Mouse (Mus musculus) forebrain, embryonic 11.5 days (tissue): ENCODE measurements at regions not wholly inside any gene's neighbourhood (a gene's known extent, or its start where the extent isn't known, plus 50 kb on each side); places are given as distances from the start of the nearest gene placed in this dataset.

Experiments used
- ATAC-seq: fragments of 200-750 bp; cut with Nextera tagmentation; replicated peaks from 2 replicates; pipeline ENCODE4 v1.8.0; 2017; ENCODE audit warnings: moderate TSS enrichment; ENCODE audit not compliant: low FRiP score
- DNase-seq: peaks from one replicate; pipeline ENCODE4 v3.0.0-alpha.2; 2017; ENCODE audit warnings: low spot score
- H3K27ac ChIP-seq: fragments of 300-500 bp; sonication (generic); 2 replicates; pipeline ENCODE4 v1.5.1; 2014; ENCODE audit warnings: low read depth, low read length
- H3K27me3 ChIP-seq: fragments of 300-500 bp; sonication (generic); 2 replicates; pipeline ENCODE4 v1.6.1; 2014; ENCODE audit warnings: mild to moderate bottlenecking, low read length, mixed read lengths; ENCODE audit not compliant: control insufficient read depth, insufficient read depth
- H3K36me3 ChIP-seq: fragments of 300-500 bp; sonication (generic); 2 replicates; pipeline ENCODE4 v1.6.1; 2014; ENCODE audit warnings: mild to moderate bottlenecking, low read length, moderate library complexity, mixed read lengths; ENCODE audit not compliant: control insufficient read depth, insufficient read depth
- H3K4me1 ChIP-seq: fragments of 300-500 bp; sonication (generic); replicated peaks from 2 replicates; pipeline ENCODE4 v1.6.1; 2014; ENCODE audit warnings: low read length, mixed read lengths; ENCODE audit not compliant: control insufficient read depth, insufficient read depth
- H3K4me2 ChIP-seq: fragments of 300-500 bp; sonication (generic); 2 replicates; pipeline ENCODE4 v1.6.1; 2014; ENCODE audit warnings: low read depth, mild to moderate bottlenecking, low read length, moderate library complexity, mixed read lengths; ENCODE audit not compliant: severe bottlenecking
- H3K4me3 ChIP-seq: fragments of 300-500 bp; sonication (generic); 2 replicates; pipeline ENCODE4 v1.5.1; 2014; ENCODE audit warnings: low read depth, low read length
- H3K9ac ChIP-seq: fragments of 300-500 bp; sonication (generic); 2 replicates; pipeline ENCODE4 v1.6.1; 2014; ENCODE audit warnings: low read length
- H3K9me3 ChIP-seq: fragments of 300-500 bp; sonication (generic); 2 replicates; pipeline ENCODE4 v1.6.1; 2016; ENCODE audit warnings: low read length, mixed read lengths; ENCODE audit not compliant: control insufficient read depth
- WGBS: fragments of 180-500 bp; shearing (Covaris S2); extraction: QIAGEN DNeasy Blood & Tissue Kit; methylation state at CpG from one replicate; pipeline ENCODE4 v1.1.7; 2014; 5-methylcytosine and 5-hydroxymethylcytosine counted together

DNA sequence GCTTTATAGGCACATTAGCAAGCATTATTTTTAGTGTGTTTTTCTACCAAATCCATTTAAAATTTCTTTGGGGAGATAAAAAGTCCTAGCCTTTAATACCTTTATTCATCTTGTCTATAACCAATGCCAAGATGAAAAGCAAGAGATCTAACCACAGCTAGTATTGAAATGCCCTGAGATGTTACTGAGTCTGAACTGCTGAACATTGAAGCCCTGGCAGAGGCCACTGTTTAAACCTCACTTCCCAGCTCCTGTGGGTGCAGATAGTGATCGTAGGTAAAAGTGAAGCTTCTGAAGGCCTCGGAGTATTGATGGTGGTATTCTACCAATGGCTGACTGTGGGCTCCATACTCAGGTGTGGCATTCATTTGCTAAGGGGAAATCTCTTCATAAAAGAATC lies 510.9 kb downstream of the Fat4 start:
- 85% methylated on average over 2 of the region's 2 CpGs for WGBS
- Histone ChIP-seq H3K4me2 (no peak overlapping the region), H3K27ac (no peak overlapping the region), H3K4me1 (no peaks in the 10 kb centered on the region), H3K4me3 (no peak overlapping the region), H3K9ac (no peak overlapping the region), H3K36me3 (no peaks in the 10 kb centered on the region), H3K9me3 (no peaks in the 10 kb centered on the region), H3K27me3 (no peaks in the 10 kb centered on the region)
- ATAC-seq, result no peak
- DNase-seq, result no peak

DNA sequence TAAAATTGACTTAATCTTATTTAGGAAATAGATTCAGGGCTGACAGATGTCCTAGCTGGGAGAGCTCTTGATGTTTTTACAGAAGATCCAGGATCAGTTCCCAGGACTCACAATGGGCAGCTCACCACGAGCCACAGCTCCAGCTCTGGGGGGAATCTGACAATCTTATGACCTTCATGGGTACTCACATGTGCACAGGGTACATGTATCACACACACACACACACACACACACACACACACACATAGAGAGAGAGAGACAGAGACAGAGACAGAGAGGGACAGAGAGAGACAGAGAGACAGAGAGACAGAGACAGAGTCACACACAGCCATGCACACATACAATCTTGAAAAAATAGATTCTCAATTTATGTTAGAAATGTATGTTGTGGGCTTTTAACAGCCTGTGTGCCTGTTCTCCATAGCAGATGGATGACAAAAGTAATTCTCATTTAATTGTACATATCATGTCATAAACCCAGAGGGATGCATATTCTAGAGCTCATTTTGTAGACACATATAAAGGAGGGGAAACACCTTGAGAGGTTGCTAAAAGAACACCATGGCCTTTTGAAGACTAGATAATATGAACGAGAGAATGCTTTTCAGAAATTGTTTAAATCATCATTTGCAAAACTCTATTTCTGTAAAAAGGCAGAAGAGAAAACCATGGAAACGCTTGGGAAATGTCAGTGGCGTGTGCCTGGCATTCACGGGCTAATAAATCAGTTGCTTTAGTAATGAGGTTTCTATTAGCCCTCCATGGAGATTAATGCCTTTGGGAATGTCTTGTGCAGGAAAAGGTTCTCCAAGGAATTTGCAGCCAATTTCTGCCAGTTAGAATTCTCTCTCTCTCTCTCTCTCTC lies 538.3 kb downstream of the Fat4 start:
- no peaks in the 10 kb centered on the region for H3K36me3 ChIP-seq
- H3K9ac ChIP-seq, result no peak overlapping the region
- no peak overlapping the region for H3K4me2 ChIP-seq
- no peaks in the 10 kb centered on the region for H3K4me1 ChIP-seq
- H3K27me3 ChIP-seq, result no peaks in the 10 kb centered on the region
- no peak overlapping the region for H3K27ac ChIP-seq
- no peaks in the 10 kb centered on the region for H3K9me3 ChIP-seq
- DNase-seq (no peak), ATAC-seq (no peak)
- 75% methylated on average over 5 of the region's 5 CpGs for WGBS
- H3K4me3 ChIP-seq, result no peak overlapping the region

DNA sequence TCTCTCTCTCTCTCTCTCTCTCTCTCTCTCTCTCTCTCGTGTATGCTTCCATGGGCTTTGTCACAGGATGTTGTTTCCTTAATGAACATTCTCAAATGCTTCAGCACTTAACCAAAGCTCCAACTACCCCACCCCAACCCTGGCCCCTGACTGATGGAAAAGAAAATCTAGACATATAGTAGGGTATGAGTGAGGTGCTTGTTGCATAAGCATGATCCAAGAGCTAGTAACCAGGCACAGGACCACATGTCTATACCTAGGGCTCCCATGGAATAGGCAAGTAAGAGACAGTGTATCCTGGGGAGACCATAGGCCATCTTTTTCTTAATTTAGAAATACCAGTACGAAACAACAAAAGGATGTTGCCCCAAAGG lies 538.9 kb downstream of the Fat4 start:
- Histone ChIP-seq H3K36me3 (no peaks in the 10 kb centered on the region), H3K27ac (no peak overlapping the region), H3K4me1 (no peaks in the 10 kb centered on the region), H3K4me3 (no peak overlapping the region), H3K4me2 (no peak overlapping the region), H3K27me3 (no peaks in the 10 kb centered on the region), H3K9ac (no peak overlapping the region), H3K9me3 (no peaks in the 10 kb centered on the region)
- ATAC-seq, result no peak
- 82% methylated on average over 2 of the region's 2 CpGs for WGBS
- DNase-seq, result no peak

DNA sequence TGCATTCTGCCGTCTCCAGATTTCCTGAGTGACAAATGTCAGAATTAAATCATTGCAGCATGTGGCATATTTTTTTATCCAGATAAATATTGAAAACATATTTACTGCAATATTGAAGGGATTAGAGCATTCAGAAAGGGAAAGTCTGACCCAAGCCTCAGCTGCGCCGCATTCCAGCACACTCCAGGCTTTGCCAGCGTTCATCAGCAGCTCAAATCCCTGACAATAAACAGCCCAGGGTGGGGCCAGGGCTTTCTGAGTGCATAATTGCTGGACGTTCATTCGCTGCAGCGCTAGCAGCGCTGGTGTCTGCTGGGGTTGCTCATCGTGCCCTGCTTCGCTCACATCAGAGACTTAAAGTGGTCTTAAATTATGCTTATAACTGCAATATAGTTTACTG lies 556.6 kb downstream of the Fat4 start:
- no peaks in the 10 kb centered on the region for H3K36me3 ChIP-seq
- H3K4me2 ChIP-seq, result no peak overlapping the region
- ATAC-seq (0 out of 2 replicates have a peak, but pooled peaks have one; percentile 58), DNase-seq (peak; percentile 52)
- no peaks in the 10 kb centered on the region for H3K9me3 ChIP-seq
- H3K27me3 ChIP-seq, result no peaks in the 10 kb centered on the region
- WGBS, result 68% methylated on average over 10 of the region's 10 CpGs
- H3K4me1 ChIP-seq, result no peaks in the 10 kb centered on the region
- H3K4me3 ChIP-seq, result no peak overlapping the region
- H3K27ac ChIP-seq, result no peak overlapping the region
- H3K9ac ChIP-seq, result no peak overlapping the region

DNA sequence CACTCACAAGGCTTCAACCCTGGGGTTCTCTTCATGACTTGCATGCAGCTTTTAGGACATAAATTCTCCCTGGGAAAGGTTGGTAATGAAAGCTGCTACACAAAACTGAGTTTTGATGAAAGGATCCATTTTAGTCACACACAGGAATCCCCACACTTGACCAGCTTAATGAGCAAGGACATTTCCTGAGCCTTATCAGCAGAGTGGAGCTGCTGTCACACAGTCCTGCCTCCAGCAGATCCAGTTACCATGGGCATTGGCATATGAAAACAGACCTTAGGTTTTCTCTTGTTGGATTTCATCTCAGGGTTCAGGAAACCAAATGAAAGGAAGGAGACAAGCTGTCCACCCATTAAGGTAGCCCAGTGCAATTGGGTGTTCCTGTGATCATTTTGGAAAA lies 568.9 kb downstream of the Fat4 start:
- H3K9me3 ChIP-seq, result no peaks in the 10 kb centered on the region
- no peak overlapping the region for H3K4me2 ChIP-seq
- DNase-seq (no peak), ATAC-seq (no peak)
- H3K4me3 ChIP-seq, result no peak overlapping the region
- no peak overlapping the region for H3K9ac ChIP-seq
- no peaks in the 10 kb centered on the region for H3K4me1 ChIP-seq
- no peaks in the 10 kb centered on the region for H3K27me3 ChIP-seq
- no peak overlapping the region for H3K27ac ChIP-seq
- no peaks in the 10 kb centered on the region for H3K36me3 ChIP-seq

- no peak for DNase-seq
- Histone ChIP-seq H3K4me3 (no peak overlapping the region), H3K4me2 (no peak overlapping the region), H3K9ac (no peak overlapping the region), H3K9me3 (no peaks in the 10 kb centered on the region), H3K27me3 (no peaks in the 10 kb centered on the region), H3K36me3 (no peaks in the 10 kb centered on the region), H3K4me1 (no peaks in the 10 kb centered on the region), H3K27ac (no peak overlapping the region)
- no peak for ATAC-seq
- WGBS, result 79% methylated on average over 14 of the region's 14 CpGs
Measured at GRCm38 (mm10) chr3:39460183-39460888, 573.6 kb downstream of the Fat4 start.

DNA sequence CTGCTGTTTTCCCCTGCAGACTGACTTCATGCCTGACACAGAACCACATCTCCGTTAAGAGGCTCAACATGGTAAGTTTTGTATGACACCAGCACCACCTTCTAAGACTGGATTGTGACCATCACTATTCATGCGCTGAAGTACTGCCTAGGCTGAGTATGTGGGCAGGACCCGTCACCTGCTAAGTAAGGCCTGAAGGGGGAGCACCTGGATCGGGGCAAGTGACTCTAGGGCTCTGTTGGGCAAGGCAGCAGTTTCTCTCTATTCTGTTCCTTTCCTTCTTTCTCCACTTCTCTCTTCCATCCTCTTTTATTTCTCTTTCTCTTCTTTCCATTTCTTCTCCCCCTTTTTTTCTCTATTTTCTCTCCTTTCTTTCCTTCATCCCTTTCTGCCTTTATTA lies 574.8 kb downstream of the Fat4 start:
- H3K36me3 ChIP-seq, result no peaks in the 10 kb centered on the region
- no peak overlapping the region for H3K4me3 ChIP-seq
- H3K9me3 ChIP-seq, result no peaks in the 10 kb centered on the region
- no peaks in the 10 kb centered on the region for H3K4me1 ChIP-seq
- H3K9ac ChIP-seq, result no peak overlapping the region
- ATAC-seq (no peak), DNase-seq (no peak)
- H3K27me3 ChIP-seq, result no peaks in the 10 kb centered on the region
- H3K4me2 ChIP-seq, result no peak overlapping the region
- H3K27ac ChIP-seq, result no peak overlapping the region
- 93% methylated on average over 4 of the region's 4 CpGs for WGBS

DNA sequence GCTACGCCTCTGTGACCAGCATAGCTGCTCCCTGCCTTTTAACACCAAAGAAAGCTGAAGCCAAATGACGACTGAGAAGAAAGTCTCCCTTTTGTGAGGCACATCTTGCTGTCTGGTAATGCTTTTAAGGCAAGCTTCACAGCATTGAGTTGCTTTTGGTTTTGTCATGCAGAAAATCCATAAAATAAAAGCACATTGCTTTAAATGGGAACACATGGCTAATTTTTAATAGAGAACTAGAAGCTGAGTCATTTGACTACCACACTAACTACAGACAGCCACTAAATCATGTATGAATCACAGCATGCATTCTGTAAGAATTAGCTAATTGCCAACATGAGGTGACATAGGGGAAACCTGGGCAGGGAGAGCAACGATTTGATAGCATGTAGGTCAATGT lies 579.1 kb downstream of the Fat4 start:
- Histone ChIP-seq H3K4me1 (no peaks in the 10 kb centered on the region), H3K9ac (no peak overlapping the region), H3K9me3 (no peaks in the 10 kb centered on the region), H3K27ac (no peak overlapping the region), H3K27me3 (no peaks in the 10 kb centered on the region), H3K36me3 (no peaks in the 10 kb centered on the region), H3K4me3 (no peak overlapping the region), H3K4me2 (no peak overlapping the region)
- WGBS, result 83% methylated on average over 3 of the region's 3 CpGs
- ATAC-seq (no peak), DNase-seq (no peak)

- ATAC-seq (no peak), DNase-seq (no peak)
- Histone ChIP-seq H3K4me2 (no peak overlapping the region), H3K27me3 (no peaks in the 10 kb centered on the region), H3K9ac (no peak overlapping the region), H3K4me3 (no peak overlapping the region), H3K27ac (no peak overlapping the region), H3K4me1 (no peaks in the 10 kb centered on the region), H3K9me3 (no peaks in the 10 kb centered on the region), H3K36me3 (no peaks in the 10 kb centered on the region)
- whole genome bisulfite sequencing, result 88% methylated on average over 7 of the region's 7 CpGs
Measured at GRCm38 (mm10) chr3:39489392-39489791, 602.7 kb downstream of the Fat4 start.
